Mouse (Mus musculus) heart, postnatal 10 days (tissue): ENCODE measurements at regions not wholly inside any gene's neighbourhood (a gene's known extent, or its start where the extent isn't known, plus 50 kb on each side); places are given as distances from the start of the nearest gene placed in this dataset.

ENCODE experiments used
- DNase-seq, 2 experiments: peaks; one replicate each; pipeline ENCODE4 v3.0.0; 2021
- intact Hi-C: fragments of 180-260 bp; cut with DNase I; formaldehyde crosslinking; loops from one replicate; pipeline ENCODE4 v1.15.1; 2025

GRCm38 (mm10) chr15:74461935-74462334, 174.2 kb downstream of the Mroh4 start:
- intact Hi-C loops: no loop called here
- no peak for DNase-seq

- intact Hi-C loops: loop anchor here (10.0 kb wide), 1 partner anchor 245 kb away; no protein-coding TSS in a partner anchor
- no peak for DNase-seq
These were observed 176.7 kb downstream of the Mroh4 start for GRCm38 (mm10) chr15:74459345-74459975.

GRCm38 (mm10) chr15:74458940-74459339, 177.2 kb downstream of the Mroh4 start:
- DNase-seq: no peak
- intact Hi-C loops: loop anchor here (10.0 kb wide), 1 partner anchor 244 kb away; no protein-coding TSS in a partner anchor

GRCm38 (mm10) chr15:74457965-74458364, 178.2 kb downstream of the Mroh4 start:
- intact Hi-C loops: loop anchor here (10.0 kb wide), 1 partner anchor 243 kb away; no protein-coding TSS in a partner anchor
- DNase-seq: no peak

- DNase-seq: peak; percentile 16 to 24
- intact Hi-C loops: loop anchor here (10.0 kb wide), 1 partner anchor 242 kb away; no protein-coding TSS in a partner anchor
These were observed 179.5 kb downstream of the Mroh4 start for GRCm38 (mm10) chr15:74456675-74457040.

GRCm38 (mm10) chr15:74455921-74456674, 180.1 kb downstream of the Mroh4 start:
- intact Hi-C loops: loop anchor here (10.0 kb wide), 1 partner anchor 241 kb away; no protein-coding TSS in a partner anchor
- DNase-seq: peak; percentile 51 to 54

- no peak for DNase-seq
- intact Hi-C loops: loop anchor here (10.0 kb wide), 1 partner anchor 240 kb away; no protein-coding TSS in a partner anchor
These were observed 181.6 kb downstream of the Mroh4 start for GRCm38 (mm10) chr15:74454543-74454942.

- no peak for DNase-seq
- intact Hi-C loops: loop anchor here (10.0 kb wide), 1 partner anchor 239 kb away; no protein-coding TSS in a partner anchor
These were observed 182.3 kb downstream of the Mroh4 start for GRCm38 (mm10) chr15:74453810-74454209.

GRCm38 (mm10) chr15:74452426-74452825, 183.7 kb downstream of the Mroh4 start:
- intact Hi-C loops: loop anchor here (10.0 kb wide), 1 partner anchor 238 kb away; no protein-coding TSS in a partner anchor
- no peak for DNase-seq

GRCm38 (mm10) chr15:74441889-74442288, 194.3 kb downstream of the Mroh4 start:
- intact Hi-C loops: no loop called here
- no peak for DNase-seq

- DNase-seq: no peak
- intact Hi-C loops: no loop called here
These were observed 209.2 kb downstream of the Mroh4 start for GRCm38 (mm10) chr15:74426989-74427388.

- no peak for DNase-seq
- intact Hi-C loops: no loop called here
These were observed 213.2 kb downstream of the Mroh4 start for GRCm38 (mm10) chr15:74423001-74423400.

- DNase-seq: no peak
- intact Hi-C loops: no loop called here
These were observed 215.6 kb downstream of the Mroh4 start for GRCm38 (mm10) chr15:74420550-74420949.

- DNase-seq: no peak
- intact Hi-C loops: no loop called here
These were observed 217.5 kb downstream of the Mroh4 start for GRCm38 (mm10) chr15:74418635-74419034.

- no peak for DNase-seq
- intact Hi-C loops: loop anchor here (5.0 kb wide), 2 partner anchors 416 to 581 kb away; partner anchors contain the start of gene Gm6569
These were observed 222.9 kb downstream of the Mroh4 start for GRCm38 (mm10) chr15:74413217-74413616.

- DNase-seq: no peak
- intact Hi-C loops: loop anchor here (5.0 kb wide), 2 partner anchors 415 to 580 kb away; partner anchors contain the start of gene Gm6569
These were observed 223.9 kb downstream of the Mroh4 start for GRCm38 (mm10) chr15:74412261-74412660.

- peak; percentile 6 to 36 for DNase-seq
- intact Hi-C loops: loop anchor here (5.0 kb wide), 2 partner anchors 414 to 579 kb away; partner anchors contain the start of gene Gm6569
These were observed 225.1 kb downstream of the Mroh4 start for GRCm38 (mm10) chr15:74411097-74411496.

- no peak for DNase-seq
- intact Hi-C loops: no loop called here
These were observed 231.3 kb downstream of the Mroh4 start for GRCm38 (mm10) chr15:74404866-74405265.

- intact Hi-C loops: no loop called here
- no peak for DNase-seq
These were observed 234.9 kb downstream of the Mroh4 start for GRCm38 (mm10) chr15:74401275-74401674.

GRCm38 (mm10) chr15:74396029-74396428, 240.1 kb downstream of the Mroh4 start:
- no peak for DNase-seq
- intact Hi-C loops: no loop called here

GRCm38 (mm10) chr15:74387533-74387932, 248.6 kb downstream of the Mroh4 start:
- intact Hi-C loops: no loop called here
- DNase-seq: no peak
